Mouse (Mus musculus) hematopoietic stem cell, adult 5-6 weeks (primary cell): ENCODE data around the gene Pgc. TPM values are rescaled to one million over a fixed set of nuclear protein-coding genes. Genes with fewer than 3 reads are reported as not detected.

Experiments
- ATAC-seq, 2 experiments: fragments of 125-278 bp in 1 of 2; replicated peaks in 1 of 2; 2 replicates each; pipeline ENCODE4 v1.8.0; 2016 to 2017; ENCODE audit warnings: inconsistent platforms in 2 of 2, mild to moderate bottlenecking in 2 of 2, moderate number of reproducible peaks in 2 of 2, low read depth in 1 of 2, moderate TSS enrichment in 1 of 2; ENCODE audit not compliant: low FRiP score in 2 of 2, poor library complexity in 2 of 2, severe bottlenecking in 2 of 2, insufficient read depth in 1 of 2, low TSS enrichment in 1 of 2
- total RNA-seq: library from RNA; stranded (forward); fragments of 172-1452, 232-1000 nt; gene quantifications from 2 replicates; pipeline ENCODE4 v1.2.3, GENCODE M21; 2017

The Pgc gene
- total RNA-seq, 1 experiment from 2014 or later = not detected

DNA sequence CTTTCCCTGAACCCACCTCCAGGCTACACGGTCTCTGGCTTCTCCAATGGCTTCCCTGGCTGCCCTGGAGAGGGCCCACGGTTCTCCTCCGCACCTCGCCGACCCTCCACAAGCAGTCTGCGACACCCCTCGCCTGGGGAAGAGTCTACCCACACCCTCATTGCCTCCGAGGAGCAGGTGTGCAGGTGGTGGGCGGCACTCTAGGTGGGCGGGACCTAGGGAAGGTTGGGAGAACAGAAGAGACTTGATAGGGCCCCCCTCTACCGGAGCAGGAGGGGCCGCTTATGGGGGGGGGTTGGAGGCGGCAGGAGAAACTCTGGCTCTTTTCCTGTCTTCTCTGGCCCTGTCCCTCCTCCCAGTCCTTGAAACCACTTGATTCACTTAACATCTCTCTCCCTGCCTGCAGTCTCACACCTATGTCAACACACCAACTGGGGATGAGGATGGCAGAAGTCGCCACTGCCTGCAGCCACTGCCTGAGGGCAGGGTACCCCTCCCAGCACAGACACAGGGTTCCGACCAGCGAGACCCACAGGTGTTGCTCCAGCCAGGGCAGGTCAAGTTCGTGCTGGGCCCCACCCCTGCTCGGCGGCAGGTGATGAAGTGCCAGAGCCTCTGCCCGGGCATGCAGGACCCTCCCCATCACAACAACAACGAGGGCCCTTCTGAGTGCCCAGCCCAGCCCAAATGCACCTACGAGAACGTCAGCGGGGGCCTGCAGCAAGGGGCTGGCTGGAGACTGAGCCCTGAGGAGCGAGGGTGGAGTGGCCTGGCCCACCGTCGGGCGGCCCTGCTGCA is 23.9 kb upstream of the Pgc start:
- no peak for ATAC-seq

GRCm38 (mm10) chr17:47703556-47703955 is 23.1 kb upstream of the Pgc start:
- ATAC-seq = no peak

DNA sequence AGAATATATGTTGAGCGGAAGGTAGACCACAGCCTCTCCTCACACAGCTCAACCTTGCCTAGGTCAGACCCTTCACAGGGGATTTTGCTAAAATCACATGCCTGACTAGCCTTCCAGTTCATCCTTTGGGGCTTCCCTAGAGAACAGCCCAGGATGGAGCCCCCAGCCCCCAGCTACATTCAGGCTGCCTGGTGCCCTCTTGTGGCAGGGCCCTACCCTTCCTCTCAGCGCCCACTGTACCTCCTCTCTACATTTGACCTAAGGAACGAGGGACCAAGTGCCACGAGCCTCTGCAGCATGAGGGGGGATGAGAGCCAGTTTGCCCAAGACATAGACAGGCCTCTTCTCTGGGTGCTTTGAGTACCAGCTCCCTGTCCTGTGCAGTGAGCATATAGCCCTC is 21.9 kb upstream of the Pgc start:
- no peak for ATAC-seq

- no peak for ATAC-seq
Observed at GRCm38 (mm10) chr17:47706196-47706595, 20.4 kb upstream of the Pgc start.

DNA sequence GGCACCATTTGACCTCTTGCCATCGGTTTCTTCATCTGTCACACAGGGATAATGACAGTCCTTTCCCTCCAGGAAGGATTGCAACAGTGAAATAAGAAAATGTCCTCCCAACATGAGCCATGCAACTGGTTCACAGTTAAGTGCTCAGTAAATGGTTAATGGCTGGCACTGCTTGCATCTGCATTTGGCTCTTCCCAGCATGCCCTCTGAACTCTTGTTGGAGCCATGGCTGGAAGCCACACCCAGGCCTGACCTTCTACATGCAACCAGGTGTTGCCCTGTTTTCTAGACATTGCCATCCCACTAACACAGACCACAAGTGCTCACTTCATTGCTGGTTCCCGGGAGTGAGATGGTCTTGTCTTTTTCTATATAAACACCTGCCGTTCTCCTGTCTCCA is 18.7 kb upstream of the Pgc start:
- no peak for ATAC-seq

GRCm38 (mm10) chr17:47708972-47709371 is 17.7 kb upstream of the Pgc start:
- ATAC-seq = no peak

DNA sequence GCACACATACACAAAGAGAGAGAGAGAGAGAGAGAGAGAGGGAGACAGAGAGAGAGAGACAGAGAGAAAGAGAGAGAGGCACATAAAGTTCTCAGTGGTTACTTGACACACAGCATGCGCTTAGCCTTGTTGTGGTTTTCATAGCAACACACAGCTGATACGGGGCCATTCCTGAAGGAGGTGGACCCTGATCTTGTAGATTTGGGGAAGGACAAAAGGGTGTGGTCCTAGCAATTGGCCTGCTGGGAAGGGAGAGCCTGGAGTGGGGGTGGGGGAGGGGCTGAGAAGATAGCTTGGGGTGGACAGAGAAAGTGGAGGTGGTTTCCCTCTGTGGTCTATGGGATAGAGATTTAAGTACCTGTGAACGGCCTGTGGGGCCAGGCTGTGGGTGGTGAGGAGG is 16.6 kb upstream of the Pgc start:
- no peak for ATAC-seq

DNA sequence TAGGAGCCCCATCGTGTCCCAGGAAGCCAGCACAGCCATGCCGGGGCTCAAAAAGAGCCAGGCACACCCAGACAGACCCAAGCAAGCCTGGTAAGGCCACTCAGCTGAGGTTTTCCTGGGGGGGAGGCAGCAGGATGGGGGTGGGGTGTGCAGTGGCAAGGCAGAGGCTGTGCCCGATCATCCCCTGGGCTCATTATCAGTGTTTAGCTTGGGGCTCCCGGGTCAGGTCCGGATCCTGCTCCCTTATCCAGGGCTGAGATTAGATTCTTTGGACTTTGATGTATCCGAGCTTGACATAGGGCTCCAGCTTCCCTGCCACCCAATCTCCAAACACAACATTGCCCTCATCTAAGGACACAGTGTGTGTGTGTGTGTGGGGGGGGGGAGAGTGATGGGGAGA is 14.8 kb upstream of the Pgc start:
- no peak for ATAC-seq

DNA sequence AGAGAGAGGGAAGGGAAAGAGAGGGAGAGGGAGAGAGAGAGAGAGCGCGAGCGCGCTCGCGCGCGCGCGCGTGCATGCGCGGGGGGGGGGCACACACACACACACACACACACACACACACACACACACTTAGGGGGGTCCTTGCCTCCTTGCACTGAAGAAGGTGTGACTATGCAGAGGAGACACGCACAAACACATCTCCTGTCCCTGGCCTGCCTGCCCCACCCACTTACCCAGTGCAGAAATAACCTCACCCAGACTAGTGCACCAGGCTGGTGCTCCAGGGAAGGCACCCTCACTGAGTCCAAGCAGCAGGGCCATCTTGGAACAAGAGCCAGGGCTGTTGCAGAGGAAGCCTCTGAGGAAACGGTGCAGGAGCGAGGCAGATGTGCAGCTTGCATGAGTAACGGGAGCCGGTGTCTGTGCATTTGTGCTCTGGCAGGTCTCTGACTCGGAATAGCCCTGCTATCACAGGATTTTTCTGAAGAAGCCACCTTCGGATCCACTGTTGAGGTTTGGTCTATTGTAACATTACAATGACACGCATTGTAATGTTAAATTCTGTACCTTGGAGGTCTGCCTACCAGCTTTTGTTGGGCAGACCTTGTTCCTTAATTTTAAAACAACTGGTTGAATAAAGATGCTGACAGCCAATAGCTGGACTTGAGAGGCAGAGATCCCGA is 13.6 kb upstream of the Pgc start:
- no peak for ATAC-seq

DNA sequence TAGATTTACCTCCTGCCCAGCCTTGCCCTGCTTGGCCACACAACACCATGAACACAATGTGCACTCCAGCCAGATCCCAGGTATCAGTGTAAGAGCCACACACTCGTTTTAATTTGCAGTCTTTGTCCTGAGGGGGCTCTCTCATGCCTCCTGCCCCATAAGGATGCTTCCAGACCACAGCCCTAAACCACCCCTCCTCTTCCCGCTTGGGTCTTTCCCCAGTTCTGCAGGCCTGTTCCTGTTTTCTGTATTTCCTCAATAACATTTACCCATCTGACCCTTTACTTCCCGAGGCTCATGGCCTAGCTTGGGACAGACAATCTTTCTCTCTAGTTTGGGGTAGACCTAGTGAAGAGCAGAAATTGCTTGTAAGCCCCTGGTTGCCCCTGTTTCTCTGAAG is 11.6 kb upstream of the Pgc start:
- ATAC-seq = peak in 1 of 2 experiments; percentile 51; a peak in 2 of 4 replicates

DNA sequence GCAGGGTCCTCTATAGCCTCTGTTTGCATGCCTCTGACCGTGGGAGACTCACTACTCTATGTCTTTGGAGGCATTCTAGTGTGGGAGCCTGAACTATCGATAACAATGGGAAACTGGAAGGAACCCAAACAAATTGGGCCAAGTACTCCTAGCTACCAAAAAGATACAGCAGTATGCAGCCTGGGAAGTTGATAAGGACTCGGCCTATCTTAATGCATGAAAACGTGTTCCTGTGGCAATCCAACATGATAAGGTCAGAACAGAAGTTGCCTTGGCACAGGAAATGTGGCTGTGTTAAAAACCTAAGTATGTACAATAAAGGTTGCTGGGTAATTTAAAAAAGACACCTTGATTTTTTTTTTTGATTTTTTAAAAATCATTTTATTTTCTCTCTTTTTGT is 5.5 kb upstream of the Pgc start:
- no peak for ATAC-seq

- ATAC-seq = no peak
Observed at GRCm38 (mm10) chr17:47730633-47731575, 4.3 kb downstream of the Pgc start.

DNA sequence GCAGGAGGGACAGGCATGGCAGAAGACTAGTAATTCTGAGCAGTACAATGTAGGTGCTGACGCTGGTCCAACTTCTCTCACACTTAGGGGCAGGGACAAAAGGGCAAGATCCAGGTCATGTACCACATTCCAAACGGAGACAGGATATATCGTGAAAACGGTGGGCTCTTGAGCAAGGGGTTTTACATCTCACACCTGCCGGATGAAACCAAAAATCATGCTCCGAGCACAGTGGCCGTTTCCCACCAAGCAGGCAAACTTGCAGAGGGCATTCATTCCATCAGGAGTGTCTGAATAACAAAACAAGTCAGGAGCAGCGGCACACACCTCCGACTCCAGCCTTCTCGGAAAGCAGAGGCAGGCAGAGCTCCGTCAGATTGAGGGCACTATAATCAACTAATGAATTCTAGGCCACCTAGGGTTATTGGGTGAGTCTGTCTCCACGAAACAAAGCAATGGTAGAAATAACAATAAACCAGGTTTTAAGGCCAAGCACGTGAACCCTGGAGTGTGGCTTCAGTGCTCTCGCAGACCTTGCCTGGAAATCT is 9.0 kb downstream of the Pgc start:
- no peak for ATAC-seq

DNA sequence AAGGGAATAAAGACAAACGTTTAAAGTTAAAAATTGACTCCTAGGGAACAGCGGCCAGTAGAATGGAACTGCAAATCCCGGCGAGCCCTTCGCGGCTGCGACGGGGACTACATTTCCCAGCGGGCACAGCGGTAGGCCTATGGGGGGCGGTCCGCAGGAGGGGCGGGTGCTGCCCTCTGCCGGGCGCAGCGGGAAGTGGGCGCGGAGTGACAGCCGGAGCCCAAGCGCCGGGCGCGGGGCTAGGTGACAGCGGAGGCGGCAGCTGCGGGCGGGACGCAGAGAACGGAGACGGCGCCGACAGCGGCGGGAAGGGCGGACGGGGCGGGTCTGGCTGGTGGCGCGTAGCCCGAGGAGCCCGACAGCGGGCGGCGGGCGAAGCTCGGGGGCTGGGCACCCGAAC is 10.2 kb downstream of the Pgc start, which contains the start of gene Tfeb:
Gene Tfeb, plus strand, starts transcription at position 175 of the 400 bp plus-strand sequence.
- peak; percentile 83 to 84 for ATAC-seq

DNA sequence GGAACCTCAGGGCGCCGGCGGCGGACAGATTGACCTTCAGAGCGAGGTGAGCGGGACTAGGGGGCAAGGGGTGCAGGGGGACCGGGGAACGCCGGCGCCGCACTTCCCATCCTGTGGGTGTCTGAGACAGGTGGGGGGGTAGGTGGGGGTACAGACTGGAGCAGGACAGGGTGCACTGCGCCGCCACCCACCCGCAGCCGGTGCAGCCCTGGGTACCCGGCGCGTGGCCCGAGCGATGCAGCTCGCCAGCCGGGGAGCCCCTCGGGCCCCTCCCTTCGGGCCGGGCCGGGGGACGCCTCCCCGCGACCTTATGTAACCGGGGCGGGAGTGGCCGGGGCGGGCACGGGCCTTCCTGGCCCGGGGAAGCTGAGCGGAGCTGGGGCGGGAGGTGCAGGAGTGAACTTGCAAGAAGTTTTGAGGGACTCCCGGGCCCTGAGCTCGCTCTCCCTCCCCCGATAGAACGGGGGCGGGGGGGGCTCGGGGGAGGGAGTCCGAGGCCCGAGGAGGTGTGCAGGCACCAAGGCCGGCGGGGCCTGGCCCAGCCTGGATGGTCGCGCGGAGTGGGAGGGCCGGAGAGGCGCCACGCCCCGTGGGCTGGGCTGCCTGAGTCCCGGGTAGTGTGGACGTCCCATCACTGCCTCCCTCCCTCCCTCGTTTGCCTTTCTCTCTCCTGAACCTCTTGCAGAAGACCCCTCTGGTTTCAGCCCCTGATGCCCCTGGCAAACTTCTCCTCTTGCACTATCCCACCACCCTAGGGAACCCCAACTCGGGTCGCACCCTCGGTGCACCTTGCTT is 10.8 kb downstream of the Pgc start:
- ATAC-seq = peak; percentile 71 to 73

- ATAC-seq = peak in 1 of 2 experiments; percentile 31; a peak in 1 of 4 replicates
Observed at GRCm38 (mm10) chr17:47738066-47738878, 11.6 kb downstream of the Pgc start.
